Mouse (Mus musculus): ENCODE data around the gene Egln1.

Gene Egln1

GRCm38 (mm10) chr8:124860188-124860587, 88.9 kb downstream of the Egln1 start:
- no peak for DNase-seq (ENCODE audit: low read depth, low spot score)

GRCm38 (mm10) chr8:124859466-124859865, 89.7 kb downstream of the Egln1 start:
- DNase-seq (ENCODE audit: low read depth, low spot score): peak; percentile 67
